Mouse (Mus musculus): ENCODE measurements around the gene Spesp1.

The Spesp1 gene

GRCm38 (mm10) chr9:62246380-62246942 lies 35.5 kb downstream of the Spesp1 start:
- in situ Hi-C loops (cut with MboI; ENCODE audit: low sequenced_read_pairs): no loop called here

DNA sequence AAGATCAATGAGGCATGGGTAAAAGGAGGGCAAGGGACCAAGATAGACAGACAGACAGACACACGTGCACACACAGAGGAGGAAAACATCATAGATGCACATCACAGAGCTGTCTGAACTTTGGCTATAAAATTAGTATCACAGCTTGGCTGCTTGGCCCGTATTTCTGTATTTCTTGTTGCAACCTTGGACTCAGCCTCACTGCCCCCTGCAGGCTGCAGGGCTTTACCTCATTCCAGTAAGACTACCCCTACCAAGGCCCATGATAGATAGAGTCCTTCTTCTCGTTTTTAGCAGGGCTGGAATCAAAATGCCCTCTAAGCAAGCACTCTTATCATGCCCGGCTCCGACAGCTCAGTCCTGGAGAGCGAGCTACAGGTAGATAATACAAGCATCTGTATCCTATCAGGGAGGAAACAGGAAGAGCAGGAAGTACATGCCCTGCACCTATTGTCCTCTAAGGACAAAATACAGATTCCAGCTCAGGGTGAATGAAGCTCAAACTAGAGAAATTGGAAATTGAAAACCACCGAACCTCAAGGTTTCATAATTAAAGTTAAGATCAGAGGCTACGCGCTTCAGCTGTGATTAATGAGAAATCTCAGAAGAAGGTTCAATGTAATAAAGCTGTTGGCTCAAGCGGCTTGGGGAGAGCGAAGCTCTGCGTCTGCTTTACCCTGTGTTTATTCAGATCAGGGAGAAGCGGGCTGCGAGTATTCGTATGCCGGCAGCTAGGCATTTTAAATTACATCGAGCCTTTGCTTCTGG lies 36.2 kb downstream of the Spesp1 start:
- in situ Hi-C loops (cut with MboI; ENCODE audit: low sequenced_read_pairs): no loop called here

DNA sequence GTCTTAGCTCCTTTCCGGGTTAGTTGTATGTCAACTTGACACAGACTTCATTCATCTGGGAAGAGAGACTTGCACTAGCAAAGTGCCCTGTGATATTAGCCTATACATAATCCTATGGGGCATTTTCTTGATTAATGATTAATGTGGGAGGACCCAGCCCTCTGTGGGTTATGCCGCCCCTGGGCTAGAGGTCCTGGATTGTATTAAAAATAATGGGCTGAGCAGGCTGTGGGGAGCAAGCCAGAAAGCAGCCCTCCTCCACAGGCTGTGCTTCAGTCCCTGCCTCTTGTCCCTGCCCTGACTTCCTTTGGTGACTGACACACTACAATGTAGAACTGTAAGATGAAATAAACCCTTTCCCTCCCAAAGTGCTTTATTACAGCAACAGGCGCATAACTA lies 37.4 kb downstream of the Spesp1 start:
- in situ Hi-C loops (cut with MboI; ENCODE audit: low sequenced_read_pairs): loop anchor here (5.0 kb wide), 1 partner anchor 202 kb away; no protein-coding TSS in a partner anchor

DNA sequence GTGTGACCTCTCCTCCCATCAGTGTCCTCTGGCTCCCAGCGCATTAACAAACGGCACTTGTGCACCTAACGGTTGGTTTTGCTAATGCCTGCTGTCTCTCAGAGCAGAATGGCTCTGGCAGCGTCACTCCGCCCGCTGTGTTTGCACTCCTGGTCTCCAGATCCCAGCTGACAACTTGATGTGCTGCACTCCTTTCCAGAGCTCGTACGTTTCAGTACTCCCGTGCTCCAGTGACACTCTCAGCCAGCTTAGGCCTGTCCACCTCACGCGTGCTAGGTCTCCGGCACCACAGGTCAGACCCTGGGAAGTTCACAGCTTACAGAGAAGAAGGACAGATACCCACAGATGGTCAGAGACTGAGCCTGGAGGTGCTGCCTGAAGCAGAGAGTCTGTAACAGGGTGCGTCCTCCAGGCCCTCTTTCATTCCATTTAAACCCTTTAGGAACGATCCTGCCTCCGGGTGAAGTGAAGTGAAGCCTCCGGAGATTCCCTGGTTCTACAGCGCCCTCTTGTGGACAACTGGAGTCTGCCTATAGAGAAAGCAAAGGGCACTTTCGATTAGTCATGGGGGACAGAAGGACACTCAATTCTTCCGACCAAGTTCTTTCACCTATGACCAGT lies 37.9 kb downstream of the Spesp1 start:
- in situ Hi-C loops (cut with MboI; ENCODE audit: low sequenced_read_pairs): loop anchor here (5.0 kb wide), 1 partner anchor 202 kb away; no protein-coding TSS in a partner anchor

DNA sequence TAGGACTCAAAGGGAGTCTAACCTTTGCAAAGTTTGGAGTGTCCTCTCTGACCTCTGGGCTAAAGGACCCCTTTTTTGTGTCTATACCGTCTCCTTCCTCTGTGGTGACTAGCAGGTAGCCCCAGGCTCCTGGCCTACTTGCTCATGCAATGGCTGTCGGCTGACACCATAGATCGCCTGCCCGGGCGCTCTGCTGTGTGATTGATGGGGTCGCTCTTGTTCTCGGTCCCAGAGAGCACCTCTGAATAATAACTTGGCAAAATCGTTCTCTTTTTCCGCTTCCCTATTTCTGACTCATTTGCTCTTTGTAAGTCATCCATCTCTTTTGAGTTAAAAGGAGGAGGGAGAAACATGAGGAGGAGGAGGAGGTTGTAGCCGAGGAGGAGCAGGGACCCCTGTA lies 42.0 kb downstream of the Spesp1 start:
- in situ Hi-C loops (cut with MboI; ENCODE audit: low sequenced_read_pairs): loop anchor here (5.0 kb wide), 1 partner anchor 198 kb away; no protein-coding TSS in a partner anchor

DNA sequence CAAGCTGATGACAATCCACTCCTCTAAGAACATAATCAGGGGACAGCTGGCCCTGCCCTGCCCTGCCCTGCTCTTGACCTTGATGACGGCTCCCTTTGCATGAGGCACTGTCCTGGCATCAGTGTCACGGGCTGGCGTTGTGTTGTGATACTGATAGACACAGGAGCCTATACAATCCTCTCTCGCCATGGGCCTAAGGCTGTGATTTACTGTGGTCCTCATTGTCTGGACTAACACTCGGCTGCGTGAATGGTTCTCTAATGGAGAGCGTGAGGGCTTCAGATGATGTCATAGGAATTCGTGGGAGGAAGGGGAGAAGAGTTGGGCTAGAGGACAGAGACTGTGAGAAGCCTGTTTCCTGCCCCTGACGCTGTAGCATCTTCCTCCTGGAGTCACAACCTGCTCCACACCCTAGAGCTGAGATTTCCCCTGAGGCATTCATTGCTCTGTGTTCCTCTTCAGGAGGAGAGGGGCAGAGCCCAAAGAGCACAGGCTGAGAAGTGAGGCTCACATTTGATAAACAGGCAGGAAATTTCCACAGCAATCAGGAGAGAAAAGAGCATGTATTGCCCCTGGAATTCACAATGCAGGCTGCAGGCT lies 44.5 kb downstream of the Spesp1 start:
- in situ Hi-C loops (cut with MboI; ENCODE audit: low sequenced_read_pairs): no loop called here

DNA sequence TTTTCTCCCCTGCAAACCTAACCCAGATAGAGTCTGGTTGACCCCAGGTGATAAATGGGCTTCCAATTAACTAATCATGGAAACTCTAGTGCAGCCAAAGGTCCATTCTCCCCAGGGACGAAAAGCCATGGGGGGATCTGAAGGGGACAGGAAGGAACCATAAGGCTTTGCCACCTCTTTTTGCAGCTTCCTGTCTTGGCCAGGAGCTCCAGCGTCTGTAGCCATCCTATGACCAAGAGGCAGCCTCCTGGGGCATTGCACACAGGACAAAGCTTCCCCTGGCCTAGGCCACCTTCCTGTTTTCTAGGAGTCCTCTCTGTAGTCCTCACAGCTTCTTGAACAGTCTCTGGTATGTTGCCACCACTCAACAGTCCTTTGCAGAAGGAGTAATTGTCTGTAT lies 46.5 kb downstream of the Spesp1 start:
- in situ Hi-C loops (cut with MboI; ENCODE audit: low sequenced_read_pairs): no loop called here

GRCm38 (mm10) chr9:62232649-62233048 lies 49.4 kb downstream of the Spesp1 start:
- in situ Hi-C loops (cut with MboI; ENCODE audit: low sequenced_read_pairs): no loop called here

- in situ Hi-C loops (cut with MboI; ENCODE audit: low sequenced_read_pairs): no loop called here
Observed at GRCm38 (mm10) chr9:62231046-62231445, 51.0 kb downstream of the Spesp1 start.

GRCm38 (mm10) chr9:62229985-62230384 lies 52.0 kb downstream of the Spesp1 start:
- in situ Hi-C loops (cut with MboI; ENCODE audit: low sequenced_read_pairs): no loop called here

GRCm38 (mm10) chr9:62222481-62222880 lies 59.5 kb downstream of the Spesp1 start:
- in situ Hi-C loops (cut with MboI; ENCODE audit: low sequenced_read_pairs): no loop called here

DNA sequence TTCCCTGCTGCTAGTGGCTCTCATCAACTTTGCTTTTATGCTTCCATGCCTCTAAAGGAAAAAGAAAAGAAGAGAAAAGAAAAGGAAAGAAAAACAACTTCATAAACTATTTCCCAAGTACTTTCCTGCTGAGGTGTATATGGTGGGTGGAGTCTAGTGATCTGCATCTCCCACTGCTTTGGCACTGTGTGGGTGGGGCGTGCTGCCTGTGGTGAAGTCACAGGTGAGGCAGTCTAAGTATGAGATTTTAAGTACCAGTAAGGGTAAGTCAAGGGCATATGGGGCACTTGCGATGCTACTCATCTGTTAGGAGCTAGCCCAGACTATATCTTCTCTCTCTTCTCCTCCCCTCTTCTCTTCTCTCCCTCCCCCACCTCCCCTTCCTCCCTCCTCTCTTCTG lies 60.0 kb downstream of the Spesp1 start:
- in situ Hi-C loops (cut with MboI; ENCODE audit: low sequenced_read_pairs): no loop called here
